Mouse (Mus musculus): ENCODE results near the gene Nos1ap. TPM values are rescaled to one million over a fixed set of nuclear protein-coding genes. Genes with fewer than 3 reads are reported as not detected.

Nos1ap gene
- polyA plus RNA-seq, 3 experiments from 2014 or later = not detected

GRCm38 (mm10) chr1:170346266-170346665 lies 243.4 kb downstream of the Nos1ap start:
- ATAC-seq = no peak

GRCm38 (mm10) chr1:170343906-170344305 lies 245.8 kb downstream of the Nos1ap start:
- ATAC-seq = no peak

GRCm38 (mm10) chr1:170343081-170343480 lies 246.6 kb downstream of the Nos1ap start:
- ATAC-seq = no peak

GRCm38 (mm10) chr1:170339943-170340342 lies 249.7 kb downstream of the Nos1ap start:
- ATAC-seq = no peak

GRCm38 (mm10) chr1:170332775-170333174 lies 256.9 kb downstream of the Nos1ap start:
- ATAC-seq = no peak

- no peak for ATAC-seq
These were observed 257.7 kb downstream of the Nos1ap start for GRCm38 (mm10) chr1:170331926-170332325.

DNA sequence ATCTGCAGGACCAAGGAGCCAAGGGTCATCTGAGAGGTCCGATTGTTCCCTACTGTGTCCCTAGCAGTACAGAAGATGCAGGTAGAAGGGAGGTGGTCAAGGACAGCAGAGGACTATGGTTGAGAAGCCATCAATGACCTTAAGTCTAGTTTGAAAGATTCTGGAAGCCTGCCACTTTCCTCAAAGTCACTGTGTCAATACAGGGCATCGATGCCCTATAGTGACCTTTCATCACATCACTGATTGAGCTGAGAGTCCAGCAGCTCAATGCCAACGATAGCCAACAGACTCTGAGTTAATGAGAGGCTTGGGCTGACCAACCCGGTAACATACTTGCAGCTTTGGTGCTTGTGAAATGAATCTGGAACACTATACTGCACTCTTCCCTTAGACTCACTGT lies 264.4 kb downstream of the Nos1ap start:
- no peak for ATAC-seq

- no peak for ATAC-seq
These were observed 265.3 kb downstream of the Nos1ap start for GRCm38 (mm10) chr1:170324312-170324711.

GRCm38 (mm10) chr1:170323001-170323400 lies 266.7 kb downstream of the Nos1ap start:
- no peak for ATAC-seq

- ATAC-seq = no peak
These were observed 267.6 kb downstream of the Nos1ap start for GRCm38 (mm10) chr1:170322046-170322445.

DNA sequence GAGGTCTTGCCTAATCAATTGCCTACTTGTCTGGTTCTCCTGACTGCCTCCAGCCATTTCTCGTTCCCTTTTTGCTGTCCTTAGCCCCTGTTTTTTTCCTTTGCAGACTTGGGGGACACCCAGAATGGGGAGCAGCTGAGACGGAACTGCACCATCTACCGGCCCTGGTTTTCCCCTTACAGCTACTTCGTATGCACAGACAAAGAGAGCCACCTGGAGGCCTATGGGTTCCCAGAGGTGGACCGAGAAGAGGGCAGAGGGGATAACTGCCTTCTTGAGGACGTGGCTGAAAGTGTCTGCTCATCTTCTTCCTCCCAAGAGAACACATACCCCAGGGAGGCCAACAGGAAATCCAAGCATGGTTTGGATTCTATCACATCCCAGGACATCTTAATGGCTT lies 278.2 kb downstream of the Nos1ap start:
- ATAC-seq = no peak

- ATAC-seq = no peak
These were observed 281.2 kb downstream of the Nos1ap start, which contains the start of gene Spata46 for GRCm38 (mm10) chr1:170308503-170308902. Spata46 (plus strand) TSS chr1:170308803.

- no peak for ATAC-seq
These were observed 283.4 kb downstream of the Nos1ap start, which contains the start of gene Gm7694 for GRCm38 (mm10) chr1:170306232-170306631. Gm7694 (minus strand) TSS chr1:170306332.

GRCm38 (mm10) chr1:170305002-170305401 lies 284.7 kb downstream of the Nos1ap start:
- no peak for ATAC-seq

- ATAC-seq = no peak
These were observed 286.6 kb downstream of the Nos1ap start for GRCm38 (mm10) chr1:170303103-170303502.

DNA sequence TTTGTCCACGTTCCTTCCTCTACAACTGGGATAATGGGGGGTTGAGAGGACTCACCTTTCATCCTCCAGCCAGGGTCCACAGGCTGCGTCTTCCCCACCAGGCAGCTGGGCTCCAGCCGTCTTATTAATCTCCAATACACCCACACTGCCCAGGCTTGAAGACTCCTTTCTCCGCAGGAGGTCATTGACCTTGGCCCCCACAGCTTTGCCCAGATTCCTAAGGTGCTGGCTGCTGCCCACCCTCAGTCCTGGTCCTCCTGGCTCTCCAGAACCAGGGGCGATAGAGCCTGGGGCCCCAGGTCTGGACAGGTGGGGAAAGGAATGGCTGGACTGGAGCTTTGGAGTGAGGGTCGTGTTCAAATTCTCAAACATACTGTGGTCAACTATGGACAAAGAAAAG lies 287.2 kb downstream of the Nos1ap start:
- ATAC-seq = no peak

- ATAC-seq = no peak
These were observed 288.0 kb downstream of the Nos1ap start for GRCm38 (mm10) chr1:170301686-170302085.

DNA sequence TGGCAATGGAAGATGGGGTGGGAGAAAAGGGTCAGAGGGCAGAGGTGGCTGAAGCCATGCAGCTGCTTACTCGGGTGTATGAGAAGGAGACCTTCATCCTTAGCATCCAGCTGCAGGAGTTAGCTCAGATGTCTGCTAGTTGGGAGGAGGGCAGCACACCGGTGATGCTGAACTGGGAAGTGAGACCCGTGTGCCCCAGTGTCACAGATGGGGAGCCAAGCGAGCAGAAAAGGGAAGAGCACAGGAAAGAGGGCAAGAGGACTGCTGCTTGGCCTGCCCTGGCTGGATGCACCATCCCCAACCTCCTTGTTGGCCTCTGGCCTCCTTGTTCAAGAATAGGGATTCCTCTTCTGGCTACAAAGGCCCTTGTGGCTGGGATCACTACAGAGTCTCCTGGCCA lies 290.2 kb downstream of the Nos1ap start:
- no peak for ATAC-seq

GRCm38 (mm10) chr1:170294786-170295570 lies 294.7 kb downstream of the Nos1ap start:
- no peak for ATAC-seq

- no peak for ATAC-seq
These were observed 296.4 kb downstream of the Nos1ap start for GRCm38 (mm10) chr1:170293257-170293656.

DNA sequence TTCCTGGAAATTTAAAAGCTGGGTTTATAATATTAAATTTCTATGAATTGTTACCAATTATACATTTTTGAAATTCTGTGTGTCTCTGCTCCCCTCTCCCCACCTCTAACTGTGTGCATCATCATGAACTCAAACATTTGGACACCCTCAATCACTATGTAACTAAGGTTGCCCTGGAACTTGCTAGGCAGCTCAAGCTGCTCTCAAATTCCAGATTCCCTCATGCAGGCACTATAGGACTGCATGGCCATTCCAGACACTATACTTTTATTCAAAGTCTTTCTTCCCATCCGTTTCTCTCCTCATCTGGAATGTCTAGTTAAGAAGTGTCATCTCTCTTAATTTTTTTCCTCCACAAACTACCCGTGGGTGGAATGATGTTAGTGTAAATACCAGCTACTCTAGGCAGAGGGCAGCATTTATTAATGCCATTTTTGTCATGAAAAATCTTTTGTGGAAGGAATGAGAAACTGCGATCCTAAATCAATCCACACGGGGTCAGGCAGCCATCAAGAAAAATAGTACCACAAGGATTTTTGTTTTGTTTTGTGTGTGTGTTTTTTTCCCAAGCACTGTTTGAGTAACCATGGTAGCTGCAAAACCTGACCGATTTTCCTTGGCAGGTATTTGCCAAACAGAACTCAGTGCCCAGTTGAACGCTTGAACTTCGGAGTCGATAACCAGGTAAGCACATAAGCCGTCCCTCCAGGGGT lies 297.3 kb downstream of the Nos1ap start:
- ATAC-seq = no peak

GRCm38 (mm10) chr1:170282415-170283129 lies 307.1 kb downstream of the Nos1ap start:
- no peak for ATAC-seq

- no peak for ATAC-seq
These were observed 312.6 kb downstream of the Nos1ap start, which contains the start of gene Sh2d1b1 for GRCm38 (mm10) chr1:170277016-170277415. Sh2d1b1 (plus strand) TSS chr1:170277320.
